Mouse (Mus musculus) liver, embryonic 11.5 days (tissue): ENCODE results near the gene Msh2. TPM values are rescaled to one million over a fixed set of nuclear protein-coding genes. Genes with fewer than 3 reads are reported as not detected.

Source experiments
- ATAC-seq: fragments of 200-750 bp; cut with Nextera tagmentation; replicated peaks from 2 replicates; pipeline ENCODE4 v1.8.0; 2017; ENCODE audit warnings: moderate number of reproducible peaks, mild to moderate bottlenecking, moderate TSS enrichment, moderate library complexity; ENCODE audit not compliant: low FRiP score
- DNase-seq: peaks from one replicate; pipeline ENCODE4 v3.0.0-alpha.2; 2017; ENCODE audit warnings: low spot score
- H3K27ac ChIP-seq: fragments of 300-500 bp; sonication (generic); 2 replicates; pipeline ENCODE4 v1.5.1; 2014; ENCODE audit warnings: mild to moderate bottlenecking, low read depth, low read length, control low read depth
- H3K27me3 ChIP-seq: fragments of 300-500 bp; sonication (generic); replicated peaks from 2 replicates; pipeline ENCODE4 v1.6.1; 2014; ENCODE audit warnings: low read length, mixed read lengths; ENCODE audit not compliant: control insufficient read depth, insufficient read depth
- H3K36me3 ChIP-seq: fragments of 300-500 bp; sonication (generic); 2 replicates; pipeline ENCODE4 v1.6.1; 2014; ENCODE audit warnings: mild to moderate bottlenecking, low read length, moderate library complexity, mixed read lengths; ENCODE audit not compliant: control insufficient read depth, insufficient read depth
- H3K4me1 ChIP-seq: fragments of 300-500 bp; sonication (generic); replicated peaks from 2 replicates; pipeline ENCODE4 v1.6.1; 2014; ENCODE audit warnings: low read length, mixed read lengths; ENCODE audit not compliant: control insufficient read depth, insufficient read depth
- H3K4me2 ChIP-seq: fragments of 300-500 bp; sonication (generic); 2 replicates; pipeline ENCODE4 v1.6.1; 2014; ENCODE audit warnings: mild to moderate bottlenecking, control low read depth, moderate library complexity
- H3K4me3 ChIP-seq: fragments of 300-500 bp; sonication (generic); 2 replicates; pipeline ENCODE4 v1.5.1; 2014; ENCODE audit warnings: low read depth, low read length, control low read depth
- H3K9ac ChIP-seq: fragments of 300-500 bp; sonication (generic); 2 replicates; pipeline ENCODE4 v1.6.1; 2014; ENCODE audit warnings: low read depth, low read length, control low read depth
- H3K9me3 ChIP-seq: fragments of 300-500 bp; sonication (generic); 2 replicates; pipeline ENCODE4 v1.6.1; 2016; ENCODE audit warnings: low read length, inconsistent platforms, mixed read lengths; ENCODE audit not compliant: control insufficient read depth
- WGBS: fragments of 180-500 bp; shearing (Covaris S2); extraction: QIAGEN DNeasy Blood & Tissue Kit; methylation state at CpG from one replicate; pipeline ENCODE4 v1.1.7; 2014; 5-methylcytosine and 5-hydroxymethylcytosine counted together
- polyA plus RNA-seq: library from polyadenylated mRNA; unstranded; fragments of >200 nt; fragmentation: Nextera tagmentation; extraction: Ambion mirVana; gene quantifications from 2 replicates; pipeline ENCODE4 v1.2.1, GENCODE M21; 2014

The Msh2 gene
- polyA plus RNA-seq, 1 experiment from 2014 or later, result 59.2 TPM

DNA sequence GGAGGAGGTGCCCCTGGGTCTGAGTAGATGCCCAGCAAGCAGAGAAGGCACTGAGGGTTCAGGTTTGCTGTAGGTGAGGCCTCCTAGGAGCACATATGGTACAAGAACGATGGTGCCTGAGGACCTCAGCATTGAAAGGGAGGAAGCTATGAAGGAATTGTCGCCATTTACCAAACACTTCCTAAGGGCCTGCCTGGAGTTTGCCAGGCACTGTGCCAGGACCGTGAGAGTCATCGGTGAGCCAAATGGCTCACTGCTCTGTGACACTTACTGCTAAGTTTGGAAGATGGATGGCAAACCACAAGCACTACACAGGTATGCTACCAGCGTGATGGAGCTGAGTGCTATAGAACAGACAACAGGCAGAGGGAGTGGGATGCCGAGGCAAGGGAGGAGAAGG lies 94.8 kb downstream of the Msh2 start:
- ATAC-seq, result no peak
- WGBS, result 84% methylated on average over 6 of the region's 6 CpGs

DNA sequence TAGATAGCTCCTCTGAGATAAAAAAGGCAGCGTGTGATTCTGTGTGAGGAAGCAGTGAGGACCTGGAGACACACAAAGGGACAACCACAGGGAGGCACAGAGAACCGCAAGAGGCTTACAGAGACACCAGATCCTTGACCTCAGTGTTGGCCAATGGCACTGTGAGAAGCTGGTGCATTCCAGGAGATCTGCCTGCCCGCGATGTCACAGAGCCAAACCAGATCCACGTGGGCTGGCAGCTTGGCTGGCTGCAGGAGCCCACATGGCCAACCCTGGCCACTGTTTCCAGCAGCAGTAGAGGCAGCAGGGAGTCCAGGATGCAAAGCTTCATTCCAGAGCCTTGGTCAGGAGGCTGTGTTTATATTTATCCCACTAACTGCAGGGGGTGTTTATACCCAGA lies 98.6 kb downstream of the Msh2 start:
- Histone ChIP-seq H3K9me3 (no peaks in the 10 kb centered on the region), H3K27ac (no peak overlapping the region), H3K9ac (no peak overlapping the region), H3K36me3 (no peaks in the 10 kb centered on the region), H3K4me3 (no peak overlapping the region), H3K4me2 (no peak overlapping the region), H3K4me1 (no peaks in the 10 kb centered on the region), H3K27me3 (no peaks in the 10 kb centered on the region)
- DNase-seq, result no peak
- 41% methylated on average over 5 of the region's 5 CpGs for WGBS
- no peak for ATAC-seq

More for the DNA sequence above, 94.8 kb downstream of the Msh2 start:
- no peak overlapping the region for H3K9ac ChIP-seq
- no peaks in the 10 kb centered on the region for H3K36me3 ChIP-seq
- H3K4me1 ChIP-seq, result no peaks in the 10 kb centered on the region
- DNase-seq, result no peak
- H3K4me3 ChIP-seq, result no peak overlapping the region
- H3K27ac ChIP-seq, result no peak overlapping the region
- no peak overlapping the region for H3K4me2 ChIP-seq
- no peaks in the 10 kb centered on the region for H3K9me3 ChIP-seq
- no peaks in the 10 kb centered on the region for H3K27me3 ChIP-seq

DNA sequence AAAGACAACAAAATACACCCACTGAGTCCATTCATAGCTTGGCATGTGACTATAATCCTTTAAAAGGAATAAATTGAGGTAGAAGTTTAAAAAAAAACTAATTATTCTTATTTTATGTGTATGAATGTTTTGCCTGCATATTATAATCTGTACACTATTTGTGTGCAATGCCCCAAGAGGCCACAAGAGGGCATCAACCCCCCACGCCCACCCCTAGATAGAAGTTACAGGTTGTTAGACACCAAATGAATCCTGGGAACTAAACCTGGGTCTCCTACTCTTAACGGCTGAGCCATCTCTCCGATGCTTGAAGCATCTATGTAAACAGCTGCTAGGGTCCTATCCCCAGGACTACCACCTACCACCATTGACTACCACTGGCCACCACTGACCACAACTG lies 101.0 kb downstream of the Msh2 start:
- DNase-seq (no peak), ATAC-seq (no peak)
- no peak overlapping the region for H3K4me2 ChIP-seq
- no peak overlapping the region for H3K4me3 ChIP-seq
- no peaks in the 10 kb centered on the region for H3K4me1 ChIP-seq
- H3K27me3 ChIP-seq, result no peaks in the 10 kb centered on the region
- no peaks in the 10 kb centered on the region for H3K36me3 ChIP-seq
- H3K9ac ChIP-seq, result no peak overlapping the region
- H3K27ac ChIP-seq, result no peak overlapping the region
- H3K9me3 ChIP-seq, result no peaks in the 10 kb centered on the region
- WGBS, result 60% methylated on average over 3 of the region's 3 CpGs

Other genes with a start within 250 kb of the Msh2 start
- not detected in 2 replicates for gene Stpg4, start 244.6 kb upstream of the Msh2 start, polyA plus RNA-seq
- 744 and 764 TPM in 2 replicates for gene Calm2, start 225.4 kb upstream of the Msh2 start, polyA plus RNA-seq
- gene Epcam, start 36.4 kb upstream of the Msh2 start, polyA plus RNA-seq, result 12.7 and 12.9 TPM in 2 replicates
- 0.64 and 0.86 TPM in 2 replicates for gene Kcnk12, start 125.7 kb downstream of the Msh2 start, polyA plus RNA-seq
- gene Rpl36-ps4, start 248.6 kb downstream of the Msh2 start, polyA plus RNA-seq, result not detected in 2 replicates